Mouse (Mus musculus) frontal cortex, postnatal 14 days (tissue): ENCODE measurements around the gene Fibp.
"Not testable (repeated sequence)": the region's sequence is repeated elsewhere in the genome, so short reads cannot be mapped to it uniquely, and the experiment has no call there.

Experiments
- DNase-seq, 2 experiments: peaks; one replicate each; pipeline ENCODE4 v3.0.0; 2022; ENCODE audit warnings: low spot score in 2 of 2

The Fibp gene

GRCm38 (mm10) chr19:5487768-5488550 is 27.5 kb downstream of the Fibp start, which contains the start of gene Mus81:
TSS of gene Mus81 (minus strand) at chr19:5488402.
- peak; percentile 91 for DNase-seq

- DNase-seq = peak; percentile 97 to 98
Observed at GRCm38 (mm10) chr19:5488878-5489571, 28.6 kb downstream of the Fibp start.

GRCm38 (mm10) chr19:5489721-5490120 is 29.3 kb downstream of the Fibp start:
- DNase-seq = not testable (repeated sequence)

DNA sequence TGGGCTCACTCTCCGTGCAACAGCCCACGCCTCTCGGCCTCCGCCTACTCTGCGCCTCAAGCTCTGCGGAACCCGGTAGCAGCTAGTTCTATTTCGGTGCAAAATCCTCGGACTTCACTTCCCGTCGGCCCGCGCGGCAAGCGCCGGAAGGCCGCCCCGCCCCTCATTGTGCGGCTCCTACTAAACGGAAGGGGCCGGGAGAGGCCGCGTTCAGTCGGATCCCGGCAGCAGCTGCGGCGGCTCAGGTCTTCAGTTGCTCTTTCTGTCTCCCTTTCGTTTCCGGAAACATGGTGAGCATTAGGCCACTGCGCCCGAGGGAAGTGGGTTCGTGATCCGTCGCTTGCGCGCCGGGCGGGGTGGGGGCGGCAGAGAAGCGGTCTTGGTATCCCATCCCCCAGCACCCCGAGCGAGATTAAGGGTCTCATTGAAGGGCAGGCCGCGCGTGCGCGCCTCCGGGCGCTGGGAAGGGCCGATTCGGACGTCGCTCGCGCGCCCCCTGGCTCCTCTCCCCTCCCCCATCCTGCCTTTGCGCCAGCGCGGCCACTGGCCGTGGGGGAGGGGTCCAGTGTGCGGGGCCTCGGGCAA is 30.0 kb downstream of the Fibp start, which contains the start of gene Cfl1:
Gene Cfl1 (plus strand): TSS at position 143 of the 585 bp plus-strand sequence.
- DNase-seq = peak; percentile 92 to 93

DNA sequence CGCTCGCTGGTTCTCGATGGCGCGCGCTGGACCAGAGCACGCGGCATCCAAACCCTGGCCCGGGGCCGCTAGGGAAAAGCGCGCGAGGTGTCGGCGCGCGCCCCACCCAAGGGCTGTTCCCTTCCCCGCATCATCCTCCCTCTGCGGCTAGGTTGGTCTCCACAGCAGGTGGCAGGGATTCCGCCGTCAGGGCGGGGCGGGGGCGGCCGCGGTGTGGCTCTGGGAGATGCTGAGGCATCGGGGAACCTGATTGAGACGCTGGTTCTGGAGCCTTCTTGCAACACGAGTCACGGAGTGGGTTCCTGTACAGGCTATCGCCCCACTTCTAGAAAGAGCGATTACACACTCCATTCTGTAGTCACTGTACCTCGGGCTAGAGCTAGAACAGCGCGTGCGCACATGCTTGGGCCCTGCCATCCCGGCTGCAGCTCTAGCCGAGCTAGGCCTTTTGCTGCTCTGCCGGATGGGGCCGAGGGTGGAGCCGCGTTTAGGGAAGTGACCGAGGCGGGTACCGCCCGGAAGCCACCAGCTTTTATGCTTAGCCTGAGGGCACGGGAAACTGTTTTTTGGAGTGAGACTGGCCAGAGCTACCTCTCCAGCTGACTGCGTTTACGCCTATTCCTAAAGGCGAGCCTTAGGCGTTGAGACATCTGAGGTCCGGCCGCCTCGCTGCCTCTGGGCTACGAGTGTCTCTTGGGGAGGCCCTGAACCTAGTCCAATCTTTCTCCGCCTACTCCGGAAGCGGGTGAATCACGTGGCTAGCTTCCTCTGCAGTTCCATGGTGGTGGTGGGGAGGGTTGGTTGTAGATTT is 30.7 kb downstream of the Fibp start:
- peak; percentile 71 to 74 for DNase-seq

- DNase-seq = no peak
Observed at GRCm38 (mm10) chr19:5492641-5493040, 32.2 kb downstream of the Fibp start.

- DNase-seq = not testable (repeated sequence)
Observed at GRCm38 (mm10) chr19:5493301-5493721, 32.9 kb downstream of the Fibp start.

GRCm38 (mm10) chr19:5494314-5494713 is 33.9 kb downstream of the Fibp start:
- DNase-seq = no peak

- no peak for DNase-seq
Observed at GRCm38 (mm10) chr19:5495353-5496051, 35.1 kb downstream of the Fibp start.

DNA sequence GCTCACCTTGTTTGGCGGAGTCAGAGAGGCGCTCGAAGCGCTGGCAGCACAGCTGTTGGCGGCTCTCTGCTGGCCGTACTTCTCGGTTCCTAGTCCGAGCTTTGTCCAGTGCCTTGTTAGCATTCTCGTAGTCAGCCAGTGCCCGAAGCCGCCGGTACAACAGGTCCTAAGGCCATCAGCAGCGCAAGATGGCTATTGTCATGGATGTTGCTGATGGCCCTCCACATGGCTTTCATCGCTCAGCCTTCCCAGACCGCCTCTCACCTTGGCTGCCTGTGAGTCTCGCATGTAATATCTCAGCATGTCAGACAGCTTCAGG is 35.6 kb downstream of the Fibp start:
- no peak for DNase-seq

- DNase-seq = no peak
Observed at GRCm38 (mm10) chr19:5500330-5500875, 40.0 kb downstream of the Fibp start.

DNA sequence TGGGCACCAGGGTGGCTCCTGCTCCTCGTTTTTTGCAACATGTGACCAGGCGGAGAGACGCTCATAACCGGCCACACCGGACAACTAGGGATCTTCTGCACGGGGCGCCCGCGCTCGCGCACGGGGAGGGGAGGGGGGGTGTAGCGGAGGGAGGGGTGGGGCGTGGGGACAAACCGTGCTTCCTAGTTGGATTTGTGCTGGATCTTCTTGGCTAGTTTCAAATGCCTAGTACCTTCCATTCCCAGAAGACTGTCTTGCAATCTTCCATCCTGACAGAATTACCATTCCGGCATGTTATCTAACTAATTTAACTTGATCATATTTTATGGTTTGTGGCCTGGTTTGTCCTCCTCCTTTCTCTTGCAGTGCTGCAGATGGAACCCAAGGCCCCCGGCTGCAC is 43.3 kb downstream of the Fibp start, which contains the start of gene 1700020D05Rik:
Gene 1700020D05Rik (minus strand): TSS at position 101 of the 400 bp plus-strand sequence.
- no peak for DNase-seq

DNA sequence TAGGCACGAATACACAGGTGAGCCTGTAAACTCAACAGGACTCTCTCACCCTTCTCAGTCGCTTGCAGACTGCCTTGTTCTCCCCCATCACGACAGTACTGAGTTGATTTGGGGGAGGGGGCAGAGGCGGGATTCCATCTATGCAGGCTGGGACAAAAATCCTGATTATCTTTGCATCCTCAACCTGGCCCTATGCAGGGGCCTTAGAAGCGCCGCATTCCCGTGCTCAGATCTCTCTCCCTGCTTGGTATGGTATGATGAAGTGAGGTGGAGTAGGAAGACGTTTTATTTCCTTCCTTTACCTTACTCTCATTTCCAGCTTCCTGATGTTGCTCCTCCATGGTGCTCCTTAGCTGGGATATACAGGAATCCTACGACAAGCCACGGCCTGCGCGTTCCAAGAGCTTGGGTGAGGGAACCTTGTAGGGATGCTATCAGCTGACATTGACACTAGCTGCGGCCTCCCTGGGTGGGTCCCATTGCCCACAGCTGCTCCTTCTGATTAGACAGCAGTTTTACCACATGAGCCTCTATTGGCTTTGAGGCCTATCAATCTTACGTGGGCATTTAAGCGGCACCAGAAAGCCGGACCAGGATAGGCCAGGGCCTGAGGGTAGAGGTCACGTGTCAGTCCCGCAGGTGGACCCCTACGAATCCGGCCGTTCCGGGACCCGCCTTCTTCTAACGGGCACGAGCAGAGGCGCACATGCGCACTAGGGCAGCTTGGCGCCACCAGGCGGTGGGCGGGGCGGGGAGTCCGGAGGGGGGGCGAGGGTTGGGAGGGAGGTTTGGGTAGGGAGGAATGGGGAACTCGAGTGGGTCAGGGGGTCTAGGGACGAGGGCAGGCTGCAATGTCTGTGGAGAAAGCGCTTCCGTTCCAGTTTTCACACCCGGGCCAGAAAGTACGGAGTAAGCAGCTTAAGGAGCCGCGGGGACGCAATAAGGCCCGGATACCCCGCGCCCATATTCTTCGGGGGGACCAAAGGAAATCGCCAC is 49.9 kb downstream of the Fibp start, which contains the start of gene Snx32:
Gene Snx32 (minus strand): TSS at position 508 of the 996 bp plus-strand sequence.
- peak; percentile 98 to 99 for DNase-seq

- DNase-seq = no peak
Observed at GRCm38 (mm10) chr19:5511074-5511632, 50.7 kb downstream of the Fibp start.

DNA sequence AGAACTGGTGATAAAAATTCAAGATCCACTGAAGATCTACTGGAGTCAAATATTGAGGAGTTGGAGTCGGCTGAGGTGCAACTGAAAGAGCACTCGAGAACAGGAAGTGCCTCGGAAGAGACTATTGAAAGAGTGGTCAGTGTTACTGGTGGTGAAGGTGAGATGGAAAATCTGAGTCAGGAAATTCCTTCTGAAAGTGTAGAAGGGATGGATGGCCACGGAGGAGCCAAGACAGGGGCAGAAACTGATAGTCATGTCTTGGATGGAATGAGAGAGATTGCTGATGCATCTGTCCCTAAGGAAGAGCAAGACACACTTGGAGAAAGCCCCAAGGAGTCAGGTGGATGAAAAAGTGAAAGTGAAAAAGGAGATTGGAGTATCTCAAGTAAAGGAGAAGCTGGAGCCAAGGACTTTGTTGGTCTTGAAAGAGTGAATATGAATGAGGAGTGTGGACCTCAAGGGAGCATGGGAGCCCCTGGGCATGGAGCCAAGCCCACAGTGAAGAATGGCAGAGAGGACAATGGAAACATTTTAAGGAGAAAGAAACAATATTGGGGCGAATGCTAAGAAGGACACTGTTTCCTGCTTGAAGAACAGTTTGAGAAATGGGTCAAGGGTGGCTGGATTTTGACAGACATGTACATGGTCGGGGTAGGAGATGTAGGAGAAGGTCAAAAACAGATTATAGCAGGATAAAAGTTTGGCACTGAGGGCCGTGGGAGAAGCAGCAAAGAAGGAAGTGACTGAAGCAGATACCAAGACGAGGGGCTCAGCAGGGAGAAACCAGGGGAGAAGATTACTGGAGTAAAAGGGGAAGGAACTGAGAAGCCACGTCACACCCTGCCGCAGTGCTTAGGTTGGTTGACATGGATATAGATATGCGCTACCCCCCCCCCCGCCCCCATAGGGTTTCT is 51.9 kb downstream of the Fibp start:
- no peak for DNase-seq

DNA sequence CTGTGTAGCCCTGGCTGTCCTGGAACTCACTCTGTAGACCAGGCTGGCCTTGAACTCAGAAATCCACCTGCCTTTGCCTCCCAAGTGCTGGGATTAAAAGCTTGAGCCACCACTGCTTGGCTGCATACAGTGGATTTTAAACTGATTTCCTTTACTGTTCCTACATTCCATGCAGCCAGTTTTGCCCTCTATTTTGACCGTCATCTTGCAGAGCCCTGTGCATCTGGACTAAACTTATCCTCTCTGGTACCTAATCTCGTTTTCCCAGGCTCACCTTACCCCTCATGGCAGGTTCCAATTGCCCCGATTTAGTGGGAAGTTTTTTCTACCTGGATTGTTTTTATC is 52.6 kb downstream of the Fibp start:
- DNase-seq = no peak
